Comparison of ENCODE assay signal across 28 mouse cellular contexts in the genomic region with DNA sequence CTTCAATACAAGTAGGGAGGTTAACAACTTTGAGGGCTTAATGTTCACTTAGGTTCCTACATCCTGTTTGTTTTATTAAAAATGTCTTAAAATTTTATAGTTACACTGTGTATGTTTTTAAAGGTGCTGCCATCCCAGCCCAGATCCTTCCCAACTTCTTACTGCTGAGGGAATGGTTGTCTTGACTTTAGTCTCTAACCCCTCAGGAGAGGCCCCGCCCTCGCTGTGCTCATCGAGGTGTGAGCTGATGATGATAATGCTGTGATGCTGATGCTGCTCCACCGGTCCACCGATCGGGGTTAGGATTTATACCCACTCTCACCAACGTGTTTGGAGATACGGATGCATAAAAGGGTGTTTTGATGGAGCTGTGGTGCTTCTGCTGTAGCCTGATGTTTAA. TPM values are rescaled to one million over a fixed set of nuclear protein-coding genes. Genes with fewer than 3 reads are reported as not detected.
"Had no signal": no experiment of that assay in that cellular context is flagged by ENCODE, and none has a peak within 500 bp of the region (broad histone marks: within the 10 kb centered on the region; RNA-seq: fewer than 3 reads in every experiment).

No protein-coding gene starts in this region.

- DNase-seq: cerebellum, adult 2 months; cerebellum, adult 8-10 months; cerebellum, adult 9-10 months; cerebellum, adult 9-11 months; cerebellum, postnatal 10 days; cerebellum, postnatal 14 days; cerebellum, postnatal 25 days; cerebellum, postnatal 36 days; embryo, embryonic 11 days; forebrain, postnatal 0 days; gastrocnemius, adult 2 months; gastrocnemius, postnatal 10 days; gastrocnemius, postnatal 14 days; gastrocnemius, postnatal 25 days; gastrocnemius, postnatal 36 days; heart, adult 18-20 months had no signal

- H3K27me3 ChIP-seq: embryonic facial prominence, embryonic 12.5 days; embryonic facial prominence, embryonic 13.5 days; embryonic facial prominence, embryonic 15.5 days; forebrain, embryonic 12.5 days; forebrain, embryonic 13.5 days; forebrain, embryonic 15.5 days had no signal

- H3K27ac ChIP-seq: embryonic facial prominence, embryonic 10.5 days; embryonic facial prominence, embryonic 12.5 days; embryonic facial prominence, embryonic 13.5 days; embryonic facial prominence, embryonic 15.5 days; forebrain, embryonic 10.5 days; forebrain, embryonic 12.5 days; forebrain, embryonic 13.5 days; forebrain, embryonic 15.5 days; gastrocnemius, adult 2 months had no signal

- H3K4me2 ChIP-seq: embryonic facial prominence, embryonic 12.5 days; embryonic facial prominence, embryonic 13.5 days; embryonic facial prominence, embryonic 15.5 days; forebrain, embryonic 12.5 days; forebrain, embryonic 13.5 days; forebrain, embryonic 15.5 days had no signal

- ATAC-seq: forebrain, embryonic 13.5 days; forebrain, embryonic 14.5 days; forebrain, embryonic 15.5 days; forebrain, embryonic 16.5 days; forebrain, postnatal 0 days had no signal

- H3K4me3 ChIP-seq: embryonic facial prominence, embryonic 10.5 days; embryonic facial prominence, embryonic 12.5 days; embryonic facial prominence, embryonic 13.5 days; embryonic facial prominence, embryonic 15.5 days; erythroblast, embryonic 14.5 days; forebrain, embryonic 10.5 days; forebrain, embryonic 12.5 days; forebrain, embryonic 13.5 days; forebrain, embryonic 15.5 days; gastrocnemius, adult 2 months had no signal

- H3K4me1 ChIP-seq: embryonic facial prominence, embryonic 10.5 days; embryonic facial prominence, embryonic 12.5 days; embryonic facial prominence, embryonic 13.5 days; embryonic facial prominence, embryonic 15.5 days; forebrain, embryonic 10.5 days; forebrain, embryonic 12.5 days had no signal

- H3K9ac ChIP-seq: embryonic facial prominence, embryonic 12.5 days; embryonic facial prominence, embryonic 13.5 days; embryonic facial prominence, embryonic 15.5 days; forebrain, embryonic 12.5 days; forebrain, embryonic 13.5 days; forebrain, embryonic 15.5 days; forebrain, postnatal 0 days had no signal

- H3K9me3 ChIP-seq: embryonic facial prominence, embryonic 10.5 days; embryonic facial prominence, embryonic 12.5 days; embryonic facial prominence, embryonic 13.5 days; embryonic facial prominence, embryonic 15.5 days; forebrain, embryonic 10.5 days; forebrain, embryonic 12.5 days; forebrain, embryonic 13.5 days; forebrain, embryonic 15.5 days had no signal

RNA-seq across cellular contexts. Expression of a gene that starts 22.1 kb away (rescaled TPM):
- polyA plus RNA-seq: erythroblast, embryonic 14.5 days had no signal

RNA-seq across cellular contexts. Expression of a gene that starts 23.1 kb away (rescaled TPM):
- total RNA-seq: common myeloid progenitor, adult 5-6 weeks had no signal
